Mouse (Mus musculus) stomach, postnatal 0 days (tissue): ENCODE results near the gene Plod2. TPM values are rescaled to one million over a fixed set of nuclear protein-coding genes. Genes with fewer than 3 reads are reported as not detected.

Experiments
- ATAC-seq: fragments of 200-750 bp; cut with Nextera tagmentation; 2 replicates; pipeline ENCODE4 v1.8.0; 2017; ENCODE audit not compliant: low FRiP score, low TSS enrichment
- DNase-seq: peaks from one replicate; pipeline ENCODE4 v3.0.0-alpha.2; 2016; ENCODE audit warnings: low spot score
- H3K27ac ChIP-seq: fragments of 300-500 bp; sonication (generic); replicated peaks from 2 replicates; pipeline ENCODE4 v1.5.1; 2014; ENCODE audit warnings: mild to moderate bottlenecking, control low read depth
- H3K27me3 ChIP-seq: fragments of 300-500 bp; sonication (generic); 2 replicates; pipeline ENCODE4 v1.6.1; 2014; ENCODE audit warnings: low read length; ENCODE audit not compliant: control insufficient read depth, insufficient read depth
- H3K36me3 ChIP-seq: fragments of 300-500 bp; sonication (generic); 2 replicates; pipeline ENCODE4 v1.6.1; 2014; ENCODE audit warnings: low read length, mixed read lengths; ENCODE audit not compliant: control insufficient read depth, insufficient read depth
- H3K4me1 ChIP-seq: fragments of 300-500 bp; sonication (generic); replicated peaks from 2 replicates; pipeline ENCODE4 v1.6.1; 2014; ENCODE audit warnings: antibody characterized with exemption; ENCODE audit not compliant: control insufficient read depth, insufficient read depth
- H3K4me2 ChIP-seq: fragments of 300-500 bp; sonication (generic); replicated peaks from 2 replicates; pipeline ENCODE4 v1.6.1; 2014; ENCODE audit warnings: low read depth, mild to moderate bottlenecking, control low read depth, moderate library complexity
- H3K4me3 ChIP-seq: fragments of 300-500 bp; sonication (generic); 2 replicates; pipeline ENCODE4 v1.5.1; 2014; ENCODE audit warnings: low read depth, low read length, control low read depth
- H3K9ac ChIP-seq: fragments of 300-500 bp; sonication (generic); 2 replicates; pipeline ENCODE4 v1.6.1; 2014; ENCODE audit warnings: mild to moderate bottlenecking, low read length, control low read depth, mixed read lengths
- H3K9me3 ChIP-seq: fragments of 300-500 bp; sonication (generic); 2 replicates; pipeline ENCODE4 v1.6.1; 2016; ENCODE audit warnings: low read length; ENCODE audit not compliant: control insufficient read depth
- CTCF ChIP-seq: IDR thresholded peaks from 2 replicates; pipeline ENCODE4 v1.5.1; 2016; ENCODE audit warnings: antibody characterized with exemption, low read depth, mild to moderate bottlenecking, moderate library complexity
- EP300 ChIP-seq: optimal IDR thresholded peaks from 2 replicates; pipeline ENCODE3; 2016; ENCODE audit warnings: antibody characterized with exemption
- WGBS: fragments of 180-500 bp; shearing (Covaris S2); extraction: QIAGEN DNeasy Blood & Tissue Kit; methylation state at CpG from one replicate; pipeline ENCODE4 v1.1.7; 2014; 5-methylcytosine and 5-hydroxymethylcytosine counted together
- polyA plus RNA-seq: library from polyadenylated mRNA; unstranded; fragments of >200 nt; fragmentation: Nextera tagmentation; extraction: Ambion mirVana; gene quantifications from 2 replicates; pipeline ENCODE4 v1.2.1, GENCODE M21; 2015

Gene Plod2
- polyA plus RNA-seq, 1 experiment from 2014 or later = 17.5 TPM

DNA sequence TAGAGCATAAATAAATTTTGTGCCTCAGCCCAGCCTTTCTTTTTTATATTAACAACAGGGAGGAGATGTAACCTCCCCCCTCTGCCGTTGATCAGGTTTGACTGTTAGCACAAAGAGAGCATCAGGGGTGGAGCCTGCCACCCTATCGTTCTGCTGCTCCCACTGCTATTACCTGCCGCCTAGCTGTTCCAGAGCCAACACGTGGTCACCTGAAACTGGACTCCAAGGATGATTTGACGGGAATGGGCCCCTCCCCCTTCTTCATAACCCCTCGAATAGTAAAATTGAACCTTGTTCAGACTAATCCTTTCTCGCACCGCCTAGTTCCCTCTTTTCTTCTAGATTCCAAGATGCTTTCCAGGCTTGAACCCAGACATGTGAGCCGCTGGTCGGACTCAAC, 21.3 kb upstream of the Plod2 start:
- H3K4me3 ChIP-seq = no peak overlapping the region
- H3K36me3 ChIP-seq = no peaks in the 10 kb centered on the region
- WGBS = 87% methylated on average over 10 of the region's 10 CpGs
- no peak overlapping the region for H3K27ac ChIP-seq
- H3K4me2 ChIP-seq = no peak overlapping the region
- no peak overlapping the region for H3K9ac ChIP-seq
- ATAC-seq (no peak), DNase-seq (no peak)
- TF ChIP-seq CTCF (no peak), EP300 (no peak)
- H3K27me3 ChIP-seq = no peaks in the 10 kb centered on the region
- no peaks in the 10 kb centered on the region for H3K4me1 ChIP-seq
- 0 out of 2 replicates have a peak, but pooled peaks cover 4% of the 10 kb centered on the region for H3K9me3 ChIP-seq

DNA sequence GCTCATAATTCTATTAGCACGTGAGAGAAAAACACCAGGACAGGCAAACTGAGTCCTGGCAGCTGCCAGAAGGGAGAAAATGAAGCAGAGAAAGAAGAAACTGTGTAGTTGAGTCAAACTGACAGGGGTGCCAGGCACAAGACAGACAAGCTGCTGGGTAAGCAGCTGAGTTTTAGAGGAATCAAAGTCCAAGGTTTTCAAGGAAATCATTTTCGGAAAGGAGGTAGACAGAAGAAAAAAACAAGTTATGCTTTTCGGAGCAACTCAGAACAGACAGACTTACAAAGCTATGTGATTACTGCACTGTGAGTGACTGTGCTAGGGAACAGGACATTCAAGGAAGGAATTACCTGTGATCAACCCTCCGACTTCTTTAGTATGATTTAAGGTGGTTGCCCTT, 17.5 kb upstream of the Plod2 start:
- H3K4me3 ChIP-seq = no peak overlapping the region
- H3K27me3 ChIP-seq = no peaks in the 10 kb centered on the region
- no peaks in the 10 kb centered on the region for H3K36me3 ChIP-seq
- no peak overlapping the region for H3K27ac ChIP-seq
- no peak for TF ChIP-seq CTCF
- no peak for TF ChIP-seq EP300
- WGBS = 71% methylated on average over 4 of the region's 4 CpGs
- DNase-seq (no peak), ATAC-seq (no peak)
- H3K4me2 ChIP-seq = no peak overlapping the region
- H3K9me3 ChIP-seq = no peaks in the 10 kb centered on the region
- H3K4me1 ChIP-seq = no peaks in the 10 kb centered on the region
- no peak overlapping the region for H3K9ac ChIP-seq

DNA sequence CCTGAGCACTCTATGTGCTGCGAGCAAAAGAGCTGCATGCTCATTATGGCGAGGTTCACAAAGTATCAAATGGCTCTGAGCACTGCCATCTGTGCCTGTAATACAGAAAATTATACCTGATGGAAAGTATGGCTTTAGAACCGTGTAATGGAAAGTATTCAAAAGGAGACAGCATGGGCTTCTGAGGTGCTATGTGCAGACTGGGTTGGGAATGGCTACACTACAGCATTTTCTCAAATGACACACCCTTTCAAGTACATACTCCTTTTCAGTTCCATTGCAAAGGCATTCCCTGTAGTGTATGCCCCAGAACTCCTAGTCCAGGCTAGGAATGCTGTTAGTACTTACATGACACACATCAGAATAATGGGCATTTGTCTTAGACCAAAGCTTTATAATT, 12.0 kb upstream of the Plod2 start:
- TF ChIP-seq EP300 (no peak), CTCF (no peak)
- no peaks in the 10 kb centered on the region for H3K27me3 ChIP-seq
- no peak for ATAC-seq
- H3K9ac ChIP-seq = no peak overlapping the region
- no peak for DNase-seq
- no peaks in the 10 kb centered on the region for H3K4me1 ChIP-seq
- no peaks in the 10 kb centered on the region for H3K9me3 ChIP-seq
- H3K4me3 ChIP-seq = no peak overlapping the region
- no peaks in the 10 kb centered on the region for H3K36me3 ChIP-seq
- no peak overlapping the region for H3K4me2 ChIP-seq
- 87% methylated on average over 3 of the region's 3 CpGs for WGBS
- H3K27ac ChIP-seq = no peak overlapping the region

DNA sequence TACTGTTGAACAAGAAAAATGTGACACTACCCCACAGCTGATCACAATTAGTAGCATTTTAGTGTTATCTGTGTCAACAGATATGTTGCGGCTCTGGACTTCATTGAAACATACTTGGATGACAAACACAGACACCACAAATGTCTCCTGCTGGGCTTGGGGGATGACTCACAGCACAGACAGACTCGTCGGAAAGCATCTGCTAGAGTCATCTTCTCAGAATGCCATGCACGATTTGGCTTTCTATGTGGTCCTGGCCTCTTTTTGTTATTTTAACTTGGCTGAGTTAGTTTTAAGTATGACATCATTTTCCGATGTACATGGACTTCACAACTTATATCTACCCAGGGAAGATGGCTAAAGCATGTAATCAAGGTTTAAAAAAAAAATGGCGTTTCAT, 4.3 kb upstream of the Plod2 start:
- Histone ChIP-seq H3K4me1 (0 out of 2 replicates have a peak, but pooled peaks cover 2% of the 10 kb centered on the region), H3K9ac (no peak overlapping the region), H3K27me3 (no peaks in the 10 kb centered on the region), H3K36me3 (no peaks in the 10 kb centered on the region), H3K4me3 (no peak overlapping the region), H3K9me3 (no peaks in the 10 kb centered on the region), H3K27ac (no peak overlapping the region), H3K4me2 (no peak overlapping the region)
- TF ChIP-seq CTCF (no peak), EP300 (no peak)
- 61% methylated on average over 6 of the region's 6 CpGs for WGBS
- ATAC-seq = no peak
- no peak for DNase-seq

DNA sequence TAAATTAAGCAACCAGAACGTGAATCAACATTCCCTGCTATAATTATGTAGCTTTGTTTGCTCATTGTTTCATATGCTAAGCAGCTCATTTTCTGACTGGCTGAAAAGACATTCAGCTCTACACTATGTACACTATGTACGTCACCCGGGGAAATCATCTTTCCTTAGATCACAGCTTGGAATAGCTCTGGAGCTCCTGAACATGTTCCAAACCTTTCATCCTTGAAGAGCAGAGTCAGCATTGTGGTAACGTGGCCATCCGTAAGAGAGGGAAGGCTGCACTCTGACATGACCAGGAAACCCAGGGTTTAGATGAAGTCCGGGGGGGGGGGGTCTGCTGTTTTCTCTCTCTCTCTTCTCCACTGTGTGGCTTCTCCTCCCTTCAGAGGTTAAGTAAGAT, 3.8 kb upstream of the Plod2 start:
- no peak overlapping the region for H3K27ac ChIP-seq
- H3K4me2 ChIP-seq = no peak overlapping the region
- 0 out of 2 replicates have a peak, but pooled peaks cover 2% of the 10 kb centered on the region for H3K4me1 ChIP-seq
- 43% methylated on average over 6 of the region's 6 CpGs for WGBS
- H3K27me3 ChIP-seq = no peaks in the 10 kb centered on the region
- TF ChIP-seq CTCF = no peak
- no peak for TF ChIP-seq EP300
- DNase-seq = no peak
- no peaks in the 10 kb centered on the region for H3K36me3 ChIP-seq
- H3K9ac ChIP-seq = no peak overlapping the region
- no peak for ATAC-seq
- H3K4me3 ChIP-seq = no peak overlapping the region
- no peaks in the 10 kb centered on the region for H3K9me3 ChIP-seq

DNA sequence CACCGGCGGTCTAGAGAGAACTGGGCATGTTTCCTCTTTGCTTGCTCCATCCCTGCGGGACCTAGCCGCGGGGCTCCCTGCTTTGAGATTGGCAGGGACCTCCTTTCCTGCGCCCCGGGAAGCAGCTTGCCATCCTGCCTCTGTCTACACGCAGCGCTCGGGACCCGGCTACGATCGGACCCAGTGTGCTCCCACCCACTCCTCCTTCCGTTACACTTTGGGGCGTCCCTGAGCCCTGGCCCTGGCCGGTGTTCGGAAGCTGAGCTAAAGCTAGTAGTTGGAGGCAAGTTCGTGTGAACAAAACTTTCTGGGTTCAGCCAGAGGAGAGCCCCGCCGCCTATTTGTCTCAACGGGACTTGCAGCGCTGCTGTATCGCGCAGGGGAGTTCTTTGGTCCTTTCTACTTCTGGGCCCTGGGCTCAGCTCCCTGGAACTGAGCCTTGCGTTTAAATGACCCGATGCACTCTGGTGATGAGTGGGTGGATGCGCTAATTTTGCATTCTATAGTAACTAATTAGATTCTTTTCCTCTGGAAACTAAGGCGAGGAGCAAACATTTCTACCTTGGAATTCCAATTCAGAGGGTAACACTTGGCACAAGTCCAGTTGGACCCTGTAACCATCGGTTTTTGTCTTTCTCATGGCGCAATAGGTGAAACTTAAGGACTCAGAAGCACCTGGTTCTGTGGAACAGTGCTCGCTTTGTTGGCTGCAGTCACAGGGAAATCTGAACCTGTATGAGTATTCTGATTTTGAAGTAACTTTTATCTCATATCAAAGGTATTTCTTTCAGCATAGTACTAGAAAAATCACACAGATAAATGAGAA, 781 bp downstream of the Plod2 start:
- no peaks in the 10 kb centered on the region for H3K9me3 ChIP-seq
- 0 out of 2 replicates have a peak, but pooled peaks cover 6% of the 10 kb centered on the region for H3K4me1 ChIP-seq
- H3K9ac ChIP-seq = peak overlapping the region; percentile 86
- WGBS = 2% methylated on average over 31 of the region's 31 CpGs
- peak overlapping the region; percentile 79 for H3K4me3 ChIP-seq
- no peaks in the 10 kb centered on the region for H3K27me3 ChIP-seq
- peak overlapping the region; percentile 88 for H3K27ac ChIP-seq
- H3K4me2 ChIP-seq = peak overlapping the region; percentile 87
- 0 out of 2 replicates have a peak, but pooled peaks cover 2% of the 10 kb centered on the region for H3K36me3 ChIP-seq
- ATAC-seq = peak; percentile 53
- peak; percentile 47 for DNase-seq
- peak; percentile 49; the same call in 1 of the 2 replicates for TF ChIP-seq CTCF
- TF ChIP-seq EP300 = no peak
